Mouse (Mus musculus): ENCODE measurements around the gene Uchl5. TPM values are rescaled to one million over a fixed set of nuclear protein-coding genes. Genes with fewer than 3 reads are reported as not detected.
A peak's percentile ranks its signal among the peaks of the same experiment; 100 is the strongest.

The Uchl5 gene
- total RNA-seq, 2 experiments from 2014 or later: 36.9 to 38.9 TPM

DNA sequence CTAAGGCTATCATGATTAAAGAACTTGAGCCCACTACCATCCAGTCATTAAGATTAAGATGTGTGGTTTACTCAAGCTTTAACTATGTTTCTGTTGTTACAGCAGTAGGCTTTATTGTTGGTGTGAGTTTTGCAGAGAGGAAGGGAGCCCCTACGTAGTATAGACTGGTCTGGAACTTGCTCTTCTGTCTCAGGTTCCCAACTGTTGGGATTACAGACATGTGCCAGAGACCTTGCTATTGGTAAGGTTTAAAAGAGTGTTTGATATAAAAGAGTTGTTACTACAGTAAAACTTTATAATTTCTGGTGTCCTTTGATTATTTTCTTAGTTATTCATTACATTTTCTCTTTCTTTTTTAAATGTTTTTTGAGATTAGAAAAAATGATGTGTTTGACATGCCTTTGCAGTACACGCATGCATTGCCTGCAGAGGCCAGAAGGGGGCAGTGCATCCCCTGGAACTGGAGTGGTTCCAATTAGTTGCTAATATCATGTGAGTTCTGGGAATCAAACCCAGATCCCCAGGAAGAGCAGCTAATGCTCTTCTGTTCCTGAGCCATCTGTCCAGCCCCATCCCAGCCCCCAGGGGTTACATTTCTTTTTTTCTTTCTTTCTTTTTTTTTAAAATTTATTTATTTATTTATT lies 11.6 kb downstream of the Uchl5 start:
- peak in 1 of 2 experiments; percentile 28 for DNase-seq (ENCODE audit: extremely low spot score in 1 of 2, low spot score in 1 of 2)

DNA sequence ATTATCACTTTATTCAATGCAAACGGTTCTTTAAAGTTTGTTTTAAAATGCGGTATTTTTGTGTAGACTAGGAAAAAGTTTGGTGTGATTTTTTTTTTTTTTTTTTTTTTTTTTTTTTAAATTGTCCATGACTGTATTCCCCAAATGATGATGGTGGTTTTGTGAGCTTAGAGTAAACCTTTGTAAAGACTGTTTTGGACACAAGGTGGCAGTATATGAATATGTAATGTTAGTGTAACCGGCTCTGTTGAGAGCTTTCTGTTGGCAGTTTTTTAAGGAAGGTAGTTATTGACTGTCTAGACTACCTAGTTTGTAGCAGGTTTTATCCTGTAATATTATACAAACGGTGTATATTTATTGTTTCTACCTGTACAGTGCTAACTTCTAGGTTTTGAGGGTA lies 26.5 kb downstream of the Uchl5 start:
- no peak for DNase-seq (ENCODE audit: extremely low spot score in 1 of 2, low spot score in 1 of 2)

- DNase-seq (ENCODE audit: extremely low spot score in 1 of 2, low spot score in 1 of 2): no peak
These were observed 32.0 kb downstream of the Uchl5 start for GRCm38 (mm10) chr1:143809062-143809461.

- DNase-seq (ENCODE audit: extremely low spot score in 1 of 2, low spot score in 1 of 2): peak; percentile 71 to 91
These were observed 36.7 kb downstream of the Uchl5 start for GRCm38 (mm10) chr1:143813676-143814360.

- DNase-seq (ENCODE audit: extremely low spot score in 1 of 2, low spot score in 1 of 2): no peak
These were observed 43.2 kb downstream of the Uchl5 start for GRCm38 (mm10) chr1:143820096-143820877.

GRCm38 (mm10) chr1:143822677-143823076 lies 45.6 kb downstream of the Uchl5 start:
- no peak for DNase-seq (ENCODE audit: extremely low spot score in 1 of 2, low spot score in 1 of 2)

DNA sequence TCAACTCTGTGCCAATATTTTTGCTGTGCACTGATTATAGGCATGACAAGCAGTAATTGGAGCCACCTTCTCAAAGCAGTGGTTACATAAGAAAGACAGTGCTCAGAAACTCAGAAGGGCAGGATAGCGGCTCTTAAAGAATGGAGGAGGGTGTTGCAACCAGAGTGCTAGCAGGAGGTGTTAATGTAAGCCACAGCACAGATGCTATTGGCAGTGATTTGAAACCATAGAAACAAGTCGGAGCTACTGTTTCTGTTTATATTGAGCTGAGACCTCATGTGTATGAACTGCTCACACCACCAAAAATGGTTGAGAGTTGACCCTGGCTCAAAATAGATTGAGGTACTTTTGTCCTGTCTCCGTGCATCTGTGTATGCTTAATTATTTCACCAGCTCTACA lies 53.6 kb downstream of the Uchl5 start:
- DNase-seq (ENCODE audit: extremely low spot score in 1 of 2, low spot score in 1 of 2): no peak

GRCm38 (mm10) chr1:143836363-143837182 lies 59.5 kb downstream of the Uchl5 start:
- no peak for DNase-seq (ENCODE audit: extremely low spot score in 1 of 2, low spot score in 1 of 2)

- no peak for DNase-seq (ENCODE audit: extremely low spot score in 1 of 2, low spot score in 1 of 2)
These were observed 60.6 kb downstream of the Uchl5 start for GRCm38 (mm10) chr1:143837681-143838080.

- DNase-seq (ENCODE audit: extremely low spot score in 1 of 2, low spot score in 1 of 2): no peak
These were observed 61.9 kb downstream of the Uchl5 start for GRCm38 (mm10) chr1:143838896-143839410.

- no peak for DNase-seq (ENCODE audit: extremely low spot score in 1 of 2, low spot score in 1 of 2)
These were observed 75.3 kb downstream of the Uchl5 start for GRCm38 (mm10) chr1:143852329-143852728.

DNA sequence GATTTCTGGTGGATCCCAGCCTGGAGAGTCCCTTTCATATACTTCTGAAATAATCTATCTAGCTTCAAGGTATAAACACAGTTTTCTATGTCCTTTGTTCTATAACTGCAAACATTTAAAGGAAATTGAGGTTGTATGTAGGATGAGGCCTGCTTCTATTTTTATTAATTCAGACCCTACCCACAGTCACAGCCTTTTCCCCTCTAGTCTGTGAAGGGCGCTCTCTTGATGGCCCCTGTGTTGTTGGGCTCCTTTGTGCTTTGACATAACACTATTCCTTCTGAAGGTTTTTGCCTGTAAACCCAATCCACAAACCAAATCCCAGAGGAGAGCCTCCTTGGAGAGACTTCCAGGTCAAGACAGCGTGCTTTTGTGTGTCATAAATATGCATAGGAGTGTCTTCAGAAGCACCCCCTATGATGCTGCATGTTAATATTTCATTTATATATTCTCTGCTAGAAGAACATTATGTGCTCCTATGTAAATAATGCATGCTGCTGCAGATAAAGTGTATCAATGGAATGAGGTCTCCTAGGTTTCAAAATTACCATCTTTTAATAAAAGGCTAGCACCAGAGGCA lies 75.8 kb downstream of the Uchl5 start:
- DNase-seq (ENCODE audit: extremely low spot score in 1 of 2, low spot score in 1 of 2): no peak

- DNase-seq (ENCODE audit: extremely low spot score in 1 of 2, low spot score in 1 of 2): no peak
These were observed 76.6 kb downstream of the Uchl5 start for GRCm38 (mm10) chr1:143853691-143854115.

- no peak for DNase-seq (ENCODE audit: extremely low spot score in 1 of 2, low spot score in 1 of 2)
These were observed 78.6 kb downstream of the Uchl5 start for GRCm38 (mm10) chr1:143855706-143856105.

Other genes starting within 250 kb of the Uchl5 start
- 10 to 100 TPM; 18.9 to 22.4 TPM for gene B3galt2, start 136.6 kb upstream of the Uchl5 start, total RNA-seq (2021)
- gene Cdc73, start 74.4 kb upstream of the Uchl5 start, total RNA-seq (2021): 10 to 100 TPM; 60.5 to 66.8 TPM
- gene Glrx2, start 60.9 kb upstream of the Uchl5 start, total RNA-seq (2021): 100 to 1,000 TPM; 107 to 114 TPM
- gene Trove2, start 204 bp upstream of the Uchl5 start, total RNA-seq (2021): 10 to 100 TPM; 27.6 to 29.9 TPM
- gene Rgs2, start 226.9 kb downstream of the Uchl5 start, total RNA-seq (2021): 10 to 100 TPM; 39.6 to 39.8 TPM